Mouse (Mus musculus): ENCODE measurements at regions not wholly inside any gene's neighbourhood (a gene's known extent, or its start where the extent isn't known, plus 50 kb on each side); places are given as distances from the start of the nearest gene placed in this dataset.

GRCm38 (mm10) chr15:60618801-60619200 is 234.8 kb downstream of the Fam84b start:
- TF ChIP-seq CTCF (IDR thresholded peaks at IDR 0.05; ENCODE audit: low read depth) (no peak), EP300 (IDR thresholded peaks at IDR 0.05; ENCODE audit: low read depth) (no peak)

All from liver, embryonic 14.5 days (tissue).